Mouse (Mus musculus): ENCODE results near the gene Gpat2.

Gpat2 gene

GRCm38 (mm10) chr2:127424977-127425376, at the start of gene Gpat2:
Gene Gpat2 (plus strand): TSS chr2:127425199.
- no peak for DNase-seq (ENCODE audit: extremely low read depth, low read depth, low spot score)

- DNase-seq (ENCODE audit: extremely low read depth, low read depth, low spot score): no peak
These were observed 49.1 kb upstream of the Gpat2 start for GRCm38 (mm10) chr2:127375759-127376341.

GRCm38 (mm10) chr2:127376423-127377051, 48.5 kb upstream of the Gpat2 start:
- no peak for DNase-seq (ENCODE audit: extremely low read depth, low read depth, low spot score)

- DNase-seq (ENCODE audit: extremely low read depth, low read depth, low spot score): no peak
These were observed 46.9 kb upstream of the Gpat2 start for GRCm38 (mm10) chr2:127377942-127378610.

- no peak for DNase-seq (ENCODE audit: extremely low read depth, low read depth, low spot score)
These were observed 46.4 kb upstream of the Gpat2 start for GRCm38 (mm10) chr2:127378611-127378990.

- no peak for DNase-seq (ENCODE audit: extremely low read depth, low read depth, low spot score)
These were observed 45.7 kb upstream of the Gpat2 start for GRCm38 (mm10) chr2:127379250-127379649.

GRCm38 (mm10) chr2:127383881-127384280, 41.1 kb upstream of the Gpat2 start:
- DNase-seq (ENCODE audit: extremely low read depth, low read depth, low spot score): no peak

GRCm38 (mm10) chr2:127387521-127387920, 37.5 kb upstream of the Gpat2 start:
- no peak for DNase-seq (ENCODE audit: extremely low read depth, low read depth, low spot score)

GRCm38 (mm10) chr2:127390352-127390751, 34.6 kb upstream of the Gpat2 start:
- DNase-seq (ENCODE audit: extremely low read depth, low read depth, low spot score): no peak

- DNase-seq (ENCODE audit: extremely low read depth, low read depth, low spot score): no peak
These were observed 34.2 kb upstream of the Gpat2 start for GRCm38 (mm10) chr2:127390846-127391245.

- no peak for DNase-seq (ENCODE audit: extremely low read depth, low read depth, low spot score)
These were observed 33.7 kb upstream of the Gpat2 start for GRCm38 (mm10) chr2:127391323-127391722.

GRCm38 (mm10) chr2:127394606-127395161, 30.3 kb upstream of the Gpat2 start:
- no peak for DNase-seq (ENCODE audit: extremely low read depth, low read depth, low spot score)

GRCm38 (mm10) chr2:127398738-127399137, 26.3 kb upstream of the Gpat2 start:
- DNase-seq (ENCODE audit: extremely low read depth, low read depth, low spot score): no peak

GRCm38 (mm10) chr2:127411126-127411525, 13.9 kb upstream of the Gpat2 start:
- DNase-seq (ENCODE audit: extremely low read depth, low read depth, low spot score): no peak

- no peak for DNase-seq (ENCODE audit: extremely low read depth, low read depth, low spot score)
These were observed 9.2 kb upstream of the Gpat2 start for GRCm38 (mm10) chr2:127415806-127416205.

GRCm38 (mm10) chr2:127416706-127417105, 8.3 kb upstream of the Gpat2 start:
- DNase-seq (ENCODE audit: extremely low read depth, low read depth, low spot score): no peak

- DNase-seq (ENCODE audit: extremely low read depth, low read depth, low spot score): no peak
These were observed 6.6 kb upstream of the Gpat2 start for GRCm38 (mm10) chr2:127418266-127418970.

- DNase-seq (ENCODE audit: extremely low read depth, low read depth, low spot score): no peak
These were observed 5.2 kb downstream of the Gpat2 start for GRCm38 (mm10) chr2:127430238-127430637.

GRCm38 (mm10) chr2:127433487-127434295, 8.7 kb downstream of the Gpat2 start:
- no peak for DNase-seq (ENCODE audit: extremely low read depth, low read depth, low spot score)

GRCm38 (mm10) chr2:127435135-127435534, 10.1 kb downstream of the Gpat2 start:
- DNase-seq (ENCODE audit: extremely low read depth, low read depth, low spot score): no peak

GRCm38 (mm10) chr2:127435554-127435953, 10.6 kb downstream of the Gpat2 start:
- no peak for DNase-seq (ENCODE audit: extremely low read depth, low read depth, low spot score)

All from fat pad, adult 2 months (tissue).